Mouse (Mus musculus): ENCODE measurements around the gene Tbx15. TPM values are rescaled to one million over a fixed set of nuclear protein-coding genes. Genes with fewer than 3 reads are reported as not detected.

The Tbx15 gene
- polyA plus RNA-seq, 1 experiment, result 0.79 TPM

GRCm38 (mm10) chr3:99255411-99256365 lies 15.5 kb downstream of the Tbx15 start:
- H3K27me3 ChIP-seq (ENCODE audit: control insufficient read depth, insufficient read depth, low read length), result peaks cover 20% of the 10 kb centered on the region; the same call in 1 of the 2 replicates
- no peak for TF ChIP-seq CTCF (IDR thresholded peaks at IDR 0.05; ENCODE audit: borderline replicate concordance, insufficient read depth, low read depth, low read length)
- no peak for TF ChIP-seq POLR2A (IDR thresholded peaks at IDR 0.05; ENCODE audit: borderline replicate concordance, insufficient read depth, low read length)

DNA sequence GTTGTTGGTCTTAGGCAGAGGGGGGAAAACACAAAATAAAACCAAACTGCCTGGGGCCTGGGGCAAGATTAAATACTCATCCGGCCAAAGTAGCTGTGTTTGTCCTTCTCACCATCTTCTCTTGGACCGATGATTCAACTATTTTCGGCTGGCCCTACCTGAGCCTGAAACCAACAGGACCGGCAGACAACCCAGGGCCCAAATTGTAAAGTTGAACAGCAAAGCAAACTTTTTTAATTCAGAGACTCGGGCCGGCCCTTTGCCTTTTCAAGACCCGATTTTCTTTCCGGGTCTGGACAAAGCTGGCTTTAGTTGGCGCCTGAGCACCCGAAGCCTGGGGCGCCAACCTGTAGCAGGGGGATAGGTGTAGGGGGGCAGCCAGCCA lies 16.2 kb downstream of the Tbx15 start:
- DNase-seq, result no peak
- no peak overlapping the region for H3K27ac ChIP-seq (ENCODE audit: insufficient read depth, low read length)
- peaks cover 20% of the 10 kb centered on the region; the same call in 1 of the 2 replicates for H3K27me3 ChIP-seq (ENCODE audit: control insufficient read depth, insufficient read depth, low read length)
- no peak for TF ChIP-seq CTCF (IDR thresholded peaks at IDR 0.05; ENCODE audit: borderline replicate concordance, insufficient read depth, low read depth, low read length)
- no peaks in the 10 kb centered on the region for H3K4me1 ChIP-seq (ENCODE audit: control insufficient read depth, insufficient read depth, low read length)
- no peak overlapping the region for H3K4me3 ChIP-seq (replicated peaks; ENCODE audit: insufficient read depth, low read depth, low read length)
- 16% methylated on average over 11 of the region's 11 CpGs for WGBS

More at GRCm38 (mm10) chr3:99255411-99256365, 15.5 kb downstream of the Tbx15 start:
- H3K4me1 ChIP-seq (ENCODE audit: control insufficient read depth, insufficient read depth, low read length), result no peaks in the 10 kb centered on the region
- WGBS, result 15% methylated on average over 11 of the region's 11 CpGs
- DNase-seq, result no peak
- no peak overlapping the region for H3K27ac ChIP-seq (ENCODE audit: insufficient read depth, low read length)
- no peak overlapping the region for H3K4me3 ChIP-seq (replicated peaks; ENCODE audit: insufficient read depth, low read depth, low read length)

- peaks cover 20% of the 10 kb centered on the region; the same call in 1 of the 2 replicates for H3K27me3 ChIP-seq (ENCODE audit: control insufficient read depth, insufficient read depth, low read length)
- TF ChIP-seq CTCF (IDR thresholded peaks at IDR 0.05; ENCODE audit: borderline replicate concordance, insufficient read depth, low read depth, low read length) (no peak), POLR2A (IDR thresholded peaks at IDR 0.05; ENCODE audit: borderline replicate concordance, insufficient read depth, low read length) (no peak)
- 7% methylated on average over 20 of the region's 20 CpGs for WGBS
- no peak overlapping the region for H3K27ac ChIP-seq (ENCODE audit: insufficient read depth, low read length)
- no peak for DNase-seq
- no peaks in the 10 kb centered on the region for H3K4me1 ChIP-seq (ENCODE audit: control insufficient read depth, insufficient read depth, low read length)
- H3K4me3 ChIP-seq (replicated peaks; ENCODE audit: insufficient read depth, low read depth, low read length), result no peak overlapping the region
Measured at GRCm38 (mm10) chr3:99256766-99257165, 16.6 kb downstream of the Tbx15 start.

DNA sequence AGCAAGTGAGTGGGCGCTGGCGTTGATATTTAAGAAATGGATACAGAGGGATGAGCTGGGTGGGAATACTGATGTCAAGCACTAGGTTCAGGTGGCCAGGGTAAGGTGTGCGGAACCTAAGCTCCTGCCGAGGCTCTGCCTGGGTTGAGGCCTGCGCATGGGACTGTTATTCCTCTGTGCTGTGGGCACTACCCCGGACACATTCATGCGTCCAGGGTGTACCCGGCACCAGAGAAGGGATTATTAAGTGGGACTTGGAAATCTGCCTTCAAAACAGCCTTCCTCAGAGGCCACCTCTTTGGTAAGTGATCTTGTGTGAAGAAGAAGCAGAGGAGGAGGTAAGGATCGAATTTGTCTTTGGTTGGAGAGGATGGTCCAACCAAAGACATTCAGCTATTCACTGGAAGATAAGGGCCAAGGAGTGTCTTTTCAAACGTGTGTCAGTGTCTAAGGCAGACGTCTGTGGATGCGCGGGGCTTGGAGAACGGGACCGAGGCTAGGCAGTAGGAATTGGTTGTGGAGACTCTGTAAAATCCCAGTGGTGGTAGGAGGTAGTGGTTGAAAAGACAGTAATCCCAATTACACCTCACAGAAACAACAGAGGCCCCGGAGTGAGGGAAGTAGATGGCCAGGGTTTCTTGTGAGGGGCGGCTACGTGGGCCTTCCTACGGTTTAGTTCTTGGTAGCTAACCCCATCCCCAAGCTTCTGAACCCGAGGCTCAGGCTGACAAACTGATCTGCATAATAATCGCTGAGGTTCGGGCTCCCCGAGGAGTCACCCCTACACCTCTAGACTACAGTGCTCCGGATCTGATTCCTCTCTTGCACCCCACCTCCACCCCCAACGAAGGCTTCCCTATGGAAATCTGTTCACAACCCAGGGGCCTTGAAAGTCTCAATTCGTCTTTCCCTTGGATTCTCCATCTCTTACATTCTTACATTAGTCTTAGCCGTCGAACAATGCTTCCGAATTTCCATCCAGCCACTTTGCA lies 17.7 kb downstream of the Tbx15 start:
- TF ChIP-seq POLR2A (IDR thresholded peaks at IDR 0.05; ENCODE audit: borderline replicate concordance, insufficient read depth, low read length), result no peak
- no peak for TF ChIP-seq CTCF (IDR thresholded peaks at IDR 0.05; ENCODE audit: borderline replicate concordance, insufficient read depth, low read depth, low read length)
- H3K27ac ChIP-seq (ENCODE audit: insufficient read depth, low read length), result no peak overlapping the region
- H3K4me1 ChIP-seq (ENCODE audit: control insufficient read depth, insufficient read depth, low read length), result no peaks in the 10 kb centered on the region
- DNase-seq, result no peak
- WGBS, result 7% methylated on average over 29 of the region's 29 CpGs
- peaks cover 20% of the 10 kb centered on the region; the same call in 1 of the 2 replicates for H3K27me3 ChIP-seq (ENCODE audit: control insufficient read depth, insufficient read depth, low read length)
- H3K4me3 ChIP-seq (replicated peaks; ENCODE audit: insufficient read depth, low read depth, low read length), result no peak overlapping the region

GRCm38 (mm10) chr3:99259741-99260270 lies 19.6 kb downstream of the Tbx15 start:
- Histone ChIP-seq H3K4me1 (ENCODE audit: control insufficient read depth, insufficient read depth, low read length) (no peaks in the 10 kb centered on the region), H3K4me3 (replicated peaks; ENCODE audit: insufficient read depth, low read depth, low read length) (no peak overlapping the region), H3K27me3 (ENCODE audit: control insufficient read depth, insufficient read depth, low read length) (peaks cover 16% of the 10 kb centered on the region; the same call in 1 of the 2 replicates), H3K27ac (ENCODE audit: insufficient read depth, low read length) (no peak overlapping the region)
- TF ChIP-seq CTCF (IDR thresholded peaks at IDR 0.05; ENCODE audit: borderline replicate concordance, insufficient read depth, low read depth, low read length) (no peak), POLR2A (IDR thresholded peaks at IDR 0.05; ENCODE audit: borderline replicate concordance, insufficient read depth, low read length) (no peak)
- WGBS, result 10% methylated on average over 6 of the region's 6 CpGs
- DNase-seq, result no peak

GRCm38 (mm10) chr3:99260395-99260794 lies 20.2 kb downstream of the Tbx15 start:
- WGBS, result 38% methylated on average over 2 of the region's 2 CpGs
- Histone ChIP-seq H3K27me3 (ENCODE audit: control insufficient read depth, insufficient read depth, low read length) (peaks cover 12% of the 10 kb centered on the region; the same call in 1 of the 2 replicates), H3K4me1 (ENCODE audit: control insufficient read depth, insufficient read depth, low read length) (no peaks in the 10 kb centered on the region), H3K27ac (ENCODE audit: insufficient read depth, low read length) (no peak overlapping the region), H3K4me3 (replicated peaks; ENCODE audit: insufficient read depth, low read depth, low read length) (no peak overlapping the region)
- DNase-seq, result no peak
- no peak for TF ChIP-seq CTCF (IDR thresholded peaks at IDR 0.05; ENCODE audit: borderline replicate concordance, insufficient read depth, low read depth, low read length)
- no peak for TF ChIP-seq POLR2A (IDR thresholded peaks at IDR 0.05; ENCODE audit: borderline replicate concordance, insufficient read depth, low read length)

- WGBS, result 5% methylated on average over 18 of the region's 18 CpGs
- Histone ChIP-seq H3K27ac (ENCODE audit: insufficient read depth, low read length) (no peak overlapping the region), H3K27me3 (ENCODE audit: control insufficient read depth, insufficient read depth, low read length) (peaks cover 6% of the 10 kb centered on the region; the same call in 1 of the 2 replicates), H3K4me1 (ENCODE audit: control insufficient read depth, insufficient read depth, low read length) (no peaks in the 10 kb centered on the region), H3K4me3 (replicated peaks; ENCODE audit: insufficient read depth, low read depth, low read length) (no peak overlapping the region)
- TF ChIP-seq CTCF (IDR thresholded peaks at IDR 0.05; ENCODE audit: borderline replicate concordance, insufficient read depth, low read depth, low read length) (no peak), POLR2A (IDR thresholded peaks at IDR 0.05; ENCODE audit: borderline replicate concordance, insufficient read depth, low read length) (no peak)
- DNase-seq, result no peak
Measured at GRCm38 (mm10) chr3:99261371-99261791, 21.2 kb downstream of the Tbx15 start.
